Mouse (Mus musculus) Patski (cell line): ENCODE data around the gene Zbtb41. TPM values are rescaled to one million over a fixed set of nuclear protein-coding genes. Genes with fewer than 3 reads are reported as not detected.
A peak's percentile ranks its signal among the peaks of the same experiment; 100 is the strongest.
"Not testable (repeated sequence)": the region's sequence is repeated elsewhere in the genome, so short reads cannot be mapped to it uniquely, and the experiment has no call there.

Source experiments
- ATAC-seq: fragments of 100-300 bp; one replicate; pipeline ENCODE4 v1.8.0; 2021
- CTCF ChIA-PET: fragments of 350-600 bp; sonication (Branson Sonifier 250); formaldehyde crosslinking; loops from one replicate; lab custom pipeline; 2022; ENCODE audit warnings: inconsistent platforms; lab: Charles Lee
- POLR2A ChIA-PET: fragments of 350-600 bp; sonication (Branson Sonifier 250); formaldehyde crosslinking; loops from one replicate; lab custom pipeline; 2022; ENCODE audit warnings: antibody characterized with exemption, inconsistent platforms; lab: Charles Lee
- DNase-seq: peaks from one replicate; pipeline ENCODE4 v3.0.0-alpha.2; 2011; ENCODE audit warnings: low read depth, low spot score
- H3K27me3 ChIP-seq: fragments of 371-371 bp; one replicate; pipeline ENCODE4 v1.5.1; 2021
- CTCF ChIP-seq: fragments of 100-300 bp; IDR thresholded peaks from one replicate; pipeline ENCODE4 v1.5.1; 2021
- in situ Hi-C: fragments of 300-500 bp; cut with MboI; formaldehyde crosslinking; loops from 3 replicates; pipeline ENCODE4 v1.11.1; 2018; ENCODE audit warnings: low pct_unique_long_range_greater_than_20kb, mixed read lengths
- polyA plus RNA-seq: library from polyadenylated mRNA; unstranded; gene quantifications from one replicate; pipeline ENCODE4 v1.2.3, GENCODE M21; 2021

Gene Zbtb41
- polyA plus RNA-seq, 1 experiment from 2014 or later, result 22.8 TPM

GRCm38 (mm10) chr1:139413465-139413864 lies 8.6 kb upstream of the Zbtb41 start:
- ChIA-PET CTCF (no interaction called here), POLR2A (no interaction called here)
- ATAC-seq (no peak), DNase-seq (no peak)
- no peak for TF ChIP-seq CTCF
- H3K27me3 ChIP-seq, result peaks cover 21% of the 10 kb centered on the region
- in situ Hi-C loops, result no loop called here

DNA sequence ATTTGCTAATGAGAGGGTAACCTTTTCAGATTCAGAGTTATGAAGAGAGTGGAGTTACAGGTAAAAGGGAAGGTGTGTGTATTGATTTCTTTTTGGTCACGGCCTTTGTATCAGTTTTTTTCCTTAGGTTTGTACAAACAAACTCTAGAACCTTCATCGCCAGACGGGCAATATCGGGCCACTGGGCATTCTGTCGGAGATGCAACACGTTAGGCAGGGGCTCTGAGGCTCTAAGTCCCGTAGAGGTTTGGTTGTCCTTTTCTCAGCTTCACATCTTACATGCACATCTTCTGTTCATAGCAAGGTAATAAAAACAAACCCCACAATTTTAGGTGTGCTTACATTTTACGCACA lies 590 bp upstream of the Zbtb41 start:
- ATAC-seq (peak; percentile 14), DNase-seq (no peak)
- H3K27me3 ChIP-seq, result peaks cover 22% of the 10 kb centered on the region
- ChIA-PET POLR2A (interaction anchor here (1.0 kb wide), 1 partner anchor 1593 kb away, joined by 3 read pairs; no protein-coding TSS in a partner anchor), CTCF (interaction anchor here (1.1 kb wide), 1 partner anchor 41 kb away, joined by 3 read pairs; no protein-coding TSS in a partner anchor)
- in situ Hi-C loops, result no loop called here
- TF ChIP-seq CTCF, result no peak

GRCm38 (mm10) chr1:139422941-139423340 lies 853 bp downstream of the Zbtb41 start:
- POLR2A ChIA-PET, result interaction anchor here (1.3 kb wide), 1 partner anchor 39 kb away, joined by 4 read pairs; no protein-coding TSS in a partner anchor
- DNase-seq, result no peak
- peaks cover 9% of the 10 kb centered on the region for H3K27me3 ChIP-seq
- TF ChIP-seq CTCF, result no peak
- in situ Hi-C loops, result no loop called here
- CTCF ChIA-PET, result no interaction called here
- no peak for ATAC-seq

- DNase-seq, result no peak
- CTCF ChIA-PET, result no interaction called here
- POLR2A ChIA-PET, result no interaction called here
- in situ Hi-C loops, result no loop called here
- ATAC-seq, result no peak
- TF ChIP-seq CTCF, result no peak
- peaks cover 3% of the 10 kb centered on the region for H3K27me3 ChIP-seq
These were observed 1.8 kb downstream of the Zbtb41 start for GRCm38 (mm10) chr1:139423931-139424330.

- CTCF ChIA-PET, result no interaction called here
- DNase-seq (no peak), ATAC-seq (no peak)
- peaks cover under 1% of the 10 kb centered on the region for H3K27me3 ChIP-seq
- in situ Hi-C loops, result loop anchor here (25.0 kb wide), 1 partner anchor 588 kb away; the partner anchor contains the start of gene Lhx9
- no peak for TF ChIP-seq CTCF
- POLR2A ChIA-PET, result no interaction called here
These were observed 2.9 kb downstream of the Zbtb41 start for GRCm38 (mm10) chr1:139425006-139425405.

DNA sequence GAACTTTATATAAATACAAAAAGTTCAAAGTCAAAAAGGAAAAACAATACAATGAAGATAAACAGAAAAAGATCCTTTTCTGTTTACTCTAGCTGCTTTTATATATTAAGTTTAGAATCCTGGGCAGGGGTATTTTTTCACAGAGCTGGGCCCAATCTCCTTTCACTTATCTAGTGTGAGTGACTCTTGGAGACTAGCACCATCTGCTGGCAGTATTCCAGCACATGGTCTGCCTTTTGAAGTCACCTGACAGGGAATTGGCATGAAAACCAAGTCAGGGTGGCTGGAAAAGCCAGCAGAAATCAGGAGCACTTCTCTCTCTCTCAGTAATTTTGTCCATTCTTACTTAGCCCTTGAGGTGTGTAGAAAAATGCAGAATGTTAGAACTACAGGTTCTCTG lies 16.3 kb downstream of the Zbtb41 start:
- peak; percentile 51 for TF ChIP-seq CTCF
- in situ Hi-C loops, result loop anchor here (25.0 kb wide), 1 partner anchor 601 kb away; the partner anchor contains the start of gene Lhx9
- ATAC-seq, result no peak
- CTCF ChIA-PET, result interaction anchor here (0.9 to 1.2 kb wide), 2 partner anchors 11 to 25 kb away, joined by 3 read pairs; no protein-coding TSS in a partner anchor
- POLR2A ChIA-PET, result no interaction called here
- no peak for DNase-seq
- H3K27me3 ChIP-seq, result no peaks in the 10 kb centered on the region

DNA sequence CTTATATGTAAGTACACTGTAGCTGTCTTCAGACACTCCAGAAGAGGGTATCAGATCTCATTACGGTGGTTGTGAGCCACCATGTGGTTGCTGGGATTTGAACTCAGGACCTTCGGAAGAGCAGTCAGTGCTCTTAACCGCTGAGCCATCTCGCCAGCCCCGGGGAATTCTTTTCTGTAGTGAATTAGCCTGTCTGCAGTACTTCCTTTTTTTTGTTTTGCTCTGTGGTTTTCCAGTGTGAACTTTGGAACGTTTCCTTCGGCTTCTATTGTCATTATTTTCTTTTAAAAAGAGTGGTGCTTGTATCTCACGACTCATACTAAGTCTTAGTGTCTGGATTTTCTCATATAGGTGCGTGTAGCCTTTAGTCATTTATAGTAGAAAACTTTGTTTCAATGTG lies 21.0 kb downstream of the Zbtb41 start:
- POLR2A ChIA-PET, CTCF ChIA-PET, ATAC-seq, DNase-seq, H3K27me3 ChIP-seq: not testable (repeated sequence)
- in situ Hi-C loops, result loop anchor here (25.0 kb wide), 1 partner anchor 606 kb away; the partner anchor contains the start of gene Lhx9

- TF ChIP-seq CTCF, result no peak
- peak; percentile 81 for DNase-seq
- peak; percentile 100 for ATAC-seq
- in situ Hi-C loops, result no loop called here
- H3K27me3 ChIP-seq, result no peaks in the 10 kb centered on the region
- CTCF ChIA-PET, result interaction anchor here (1.3 to 2.0 kb wide), 3 partner anchors 10 to 26 kb away, joined by 4 read pairs; no protein-coding TSS in a partner anchor
- POLR2A ChIA-PET, result no interaction called here
These were observed 32.5 kb downstream of the Zbtb41 start, which contains the start of gene Aspm for GRCm38 (mm10) chr1:139454340-139455225. TSS of gene Aspm (plus strand) at chr1:139454772.

- in situ Hi-C loops, result no loop called here
- ChIA-PET CTCF (interaction anchor here (1.3 to 2.0 kb wide), 3 partner anchors 11 to 25 kb away, joined by 4 read pairs; no protein-coding TSS in a partner anchor), POLR2A (no interaction called here)
- TF ChIP-seq CTCF, result no peak
- no peak for DNase-seq
- ATAC-seq, result peak; percentile 49
- H3K27me3 ChIP-seq, result no peaks in the 10 kb centered on the region
These were observed 33.3 kb downstream of the Zbtb41 start for GRCm38 (mm10) chr1:139455226-139455869.

GRCm38 (mm10) chr1:139460807-139461206 lies 38.7 kb downstream of the Zbtb41 start:
- POLR2A ChIA-PET, result interaction anchor here (1.5 kb wide), 1 partner anchor 38 kb away, joined by 4 read pairs; no protein-coding TSS in a partner anchor
- no peaks in the 10 kb centered on the region for H3K27me3 ChIP-seq
- ATAC-seq, result no peak
- TF ChIP-seq CTCF, result no peak
- in situ Hi-C loops, result no loop called here
- CTCF ChIA-PET, result interaction anchor here (1.6 kb wide), 1 partner anchor 17 kb away, joined by 6 read pairs; no protein-coding TSS in a partner anchor
- DNase-seq, result no peak
